Mouse (Mus musculus): Measurements from ENCODE around the gene Celsr3.

DNA sequence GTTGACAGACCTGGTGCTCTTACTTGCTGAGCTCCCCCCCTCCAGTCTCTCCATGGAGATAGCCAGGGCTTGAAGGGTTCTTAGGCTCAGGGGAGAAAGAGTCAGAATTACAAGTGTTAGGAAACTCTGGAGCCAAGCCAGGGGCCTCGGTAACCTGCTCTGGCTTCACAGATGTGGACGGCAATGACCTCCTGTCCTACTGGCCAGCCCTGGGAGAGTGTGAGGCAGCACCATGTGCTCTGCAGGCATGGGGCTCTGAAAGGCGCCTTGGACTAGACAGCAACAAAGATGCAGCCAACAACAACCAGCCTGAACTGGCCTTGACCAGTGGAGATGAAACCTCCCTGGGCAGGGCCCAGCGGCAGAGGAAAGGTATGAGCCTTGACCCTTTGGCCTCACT lies 21.3 kb downstream of the Celsr3 start:
- TF ChIP-seq CTCF (IDR thresholded peaks at IDR 0.05; ENCODE audit: extremely low read depth, insufficient read length, insufficient replicate concordance, low read depth, low read length), result no peak
- no peak for TF ChIP-seq POLR2A (IDR thresholded peaks at IDR 0.05; ENCODE audit: low read depth, low read length)

Measured in small intestine, adult 2 months (tissue).